Comparison of ENCODE assay signal across 9 mouse cellular contexts in genomic region chr6:122763844-122764445, GRCm38 (mm10). TPM values are rescaled to one million over a fixed set of nuclear protein-coding genes. Genes with fewer than 3 reads are reported as not detected.
DNase-seq lines count a peak whose midpoint lies in the region; ATAC-seq lines count a peak whose summit lies in the region.
"Had no signal": no experiment of that assay in that cellular context is flagged by ENCODE, and none has a peak within 500 bp of the region (broad histone marks: within the 10 kb centered on the region; RNA-seq: fewer than 3 reads in every experiment).

No protein-coding gene starts in this region.

- no peaks in the 10 kb centered on the region for H3K9me3 ChIP-seq in heart, embryonic 12.5 days (replicated peaks)
- H3K9me3 ChIP-seq in hindbrain, embryonic 13.5 days = no peaks in the 10 kb centered on the region
- H3K9me3 ChIP-seq in midbrain, embryonic 10.5 days (replicated peaks) = no peaks in the 10 kb centered on the region
- H3K9me3 ChIP-seq: G1E had no signal

- H3K36me3 ChIP-seq in heart, embryonic 12.5 days = no peaks in the 10 kb centered on the region
- H3K36me3 ChIP-seq in hindbrain, embryonic 13.5 days = no peaks in the 10 kb centered on the region
- no peaks in the 10 kb centered on the region for H3K36me3 ChIP-seq in midbrain, embryonic 10.5 days
- H3K36me3 ChIP-seq: G1E had no signal

- no peak for ATAC-seq in heart, embryonic 12.5 days (ENCODE audit: insufficient number of reproducible peaks, low FRiP score)
- ATAC-seq in hindbrain, embryonic 13.5 days (ENCODE audit: low FRiP score) = peak; percentile 36

- no peak overlapping the region for H3K27ac ChIP-seq in heart, embryonic 12.5 days (ENCODE audit: poor library complexity, severe bottlenecking)
- H3K27ac ChIP-seq in hindbrain, embryonic 13.5 days = peak overlapping the region; percentile 96
- peak overlapping the region; percentile 92 for H3K27ac ChIP-seq in midbrain, embryonic 10.5 days (replicated peaks)

- H3K4me3 ChIP-seq in heart, embryonic 12.5 days = peak overlapping the region; percentile 50
- H3K4me3 ChIP-seq in hindbrain, embryonic 13.5 days = peak overlapping the region; percentile 55
- H3K4me3 ChIP-seq in midbrain, embryonic 10.5 days = peak overlapping the region; percentile 64

- peak overlapping the region; percentile 90 for H3K4me2 ChIP-seq in heart, embryonic 12.5 days
- peak overlapping the region; percentile 72 for H3K4me2 ChIP-seq in hindbrain, embryonic 13.5 days

- 0 out of 2 replicates have a peak overlapping the region, but pooled peaks have one; percentile 49 for H3K9ac ChIP-seq in heart, embryonic 12.5 days
- peak overlapping the region; percentile 82 for H3K9ac ChIP-seq in hindbrain, embryonic 13.5 days

- WGBS in heart, embryonic 12.5 days = 33% methylated on average over 17 of the region's 17 CpGs
- 32% methylated on average over 17 of the region's 17 CpGs for WGBS in hindbrain, embryonic 13.5 days
- 34% methylated on average over 17 of the region's 17 CpGs for WGBS in midbrain, embryonic 10.5 days

- no peaks in the 10 kb centered on the region for H3K27me3 ChIP-seq in heart, embryonic 12.5 days (replicated peaks)
- H3K27me3 ChIP-seq in hindbrain, embryonic 13.5 days = peaks cover 15% of the 10 kb centered on the region; the same call in 1 of the 2 replicates
- H3K27me3 ChIP-seq in midbrain, embryonic 10.5 days (ENCODE audit: low read depth, poor library complexity, severe bottlenecking) = peaks cover 19% of the 10 kb centered on the region

- peaks cover 16% of the 10 kb centered on the region for H3K4me1 ChIP-seq in heart, embryonic 12.5 days (replicated peaks)
- H3K4me1 ChIP-seq in hindbrain, embryonic 13.5 days (replicated peaks) = peaks cover 23% of the 10 kb centered on the region
- H3K4me1 ChIP-seq in midbrain, embryonic 10.5 days = peaks cover 62% of the 10 kb centered on the region

- DNase-seq in heart, adult 11 months = no peak
- DNase-seq in MEL-GATA-1-ER (ENCODE audit: extremely low read depth, low read depth) = peak; percentile 88
- no peak for DNase-seq in midbrain, embryonic 10.5 days (ENCODE audit: low spot score)
- DNase-seq in urinary bladder, adult 18-20 months (ENCODE audit: low spot score in 2 of 2) = no peak
- no peak for DNase-seq in embryo, embryonic 11 days
- no peak for DNase-seq in adrenal gland, adult 8-10 months

RNA-seq across cellular contexts. Expression of gene Slc2a3, which starts 37.5 kb away (rescaled TPM):
- 26.6 and 27.7 TPM in 2 replicates for polyA plus RNA-seq in heart, embryonic 12.5 days (2016; fragmentation: Nextera tagmentation; extraction: Ambion mirVana)
- 21.1 and 22.7 TPM in 2 replicates for polyA plus RNA-seq in hindbrain, embryonic 13.5 days (2015; fragmentation: Nextera tagmentation; extraction: Ambion mirVana)
- 42.0 and 63.0 TPM in 2 replicates for polyA plus RNA-seq in midbrain, embryonic 10.5 days (2016; fragmentation: Nextera tagmentation; extraction: Ambion mirVana)
- 10 to 100 TPM; 10.3 to 17.0 (median 11.7) TPM for total RNA-seq in adrenal gland, adult 8-10 months (2022)

RNA-seq across cellular contexts. Expression of gene Foxj2, which starts 55.8 kb away (rescaled TPM):
- polyA plus RNA-seq in heart, embryonic 12.5 days (2016; fragmentation: Nextera tagmentation; extraction: Ambion mirVana) = 7.8 and 8.4 TPM in 2 replicates
- polyA plus RNA-seq in hindbrain, embryonic 13.5 days (2015; fragmentation: Nextera tagmentation; extraction: Ambion mirVana) = 6.0 and 6.2 TPM in 2 replicates
- polyA plus RNA-seq in midbrain, embryonic 10.5 days (2016; fragmentation: Nextera tagmentation; extraction: Ambion mirVana) = 2.0 and 2.4 TPM in 2 replicates
- total RNA-seq in adrenal gland, adult 8-10 months (2022) = 10 to 100 TPM; 18.6 to 24.8 (median 21.6) TPM

RNA-seq across cellular contexts. Expression of gene Nanog, which starts 56.7 kb away (rescaled TPM):
- 0.49 and 0.86 TPM in 2 replicates for polyA plus RNA-seq in heart, embryonic 12.5 days (2016; fragmentation: Nextera tagmentation; extraction: Ambion mirVana)
- polyA plus RNA-seq in hindbrain, embryonic 13.5 days (2015; fragmentation: Nextera tagmentation; extraction: Ambion mirVana) = 0.21 and 0.22 TPM in 2 replicates
- 0.09 and 0.32 TPM in 2 replicates for polyA plus RNA-seq in midbrain, embryonic 10.5 days (2016; fragmentation: Nextera tagmentation; extraction: Ambion mirVana)
- not detected for total RNA-seq in adrenal gland, adult 8-10 months (2022)
- polyA plus RNA-seq: G1E had no signal
